Mouse (Mus musculus): Measurements from ENCODE around the gene Brdt.

DNA sequence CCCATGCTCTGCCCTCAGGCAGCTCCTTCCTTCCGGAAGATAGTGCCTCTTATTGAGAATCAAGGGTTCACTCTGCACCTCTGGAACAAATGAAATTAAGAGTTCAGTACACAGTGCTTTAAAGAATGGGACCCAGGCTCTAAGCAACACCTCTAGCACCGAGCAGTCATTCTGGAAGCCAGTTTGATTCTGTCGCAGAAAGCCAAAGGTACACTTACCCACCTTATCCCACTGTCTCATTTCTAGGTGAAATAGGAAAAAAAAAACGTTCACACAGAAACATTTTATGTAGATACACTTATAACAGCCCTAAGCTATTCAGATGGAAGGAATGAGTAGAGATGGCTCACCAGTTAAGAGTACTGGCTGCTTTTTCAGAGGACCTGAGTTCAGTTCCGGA is 71.5 kb downstream of the Brdt start, which contains the start of gene Ephx4:
- TF ChIP-seq CTCF (IDR thresholded peaks at IDR 0.05; ENCODE audit: low read depth), result no peak
- no peak for TF ChIP-seq EP300 (IDR thresholded peaks at IDR 0.05; ENCODE audit: low read depth)
